8 mouse cellular contexts compared by ENCODE assay signal in genomic region chr8:53511551-53512127, GRCm38 (mm10). TPM values are rescaled to one million over a fixed set of nuclear protein-coding genes. Genes with fewer than 3 reads are reported as not detected.
DNase-seq lines count a peak whose midpoint lies in the region; ATAC-seq and TF ChIP-seq lines count a peak whose summit lies in the region.

Aga (plus strand) TSS chr8:53511727.

- ATAC-seq in G1E (ENCODE audit: extremely low read depth, insufficient number of reproducible peaks, low FRiP score, poor library complexity, severe bottlenecking) = peak; percentile 55
- ATAC-seq in forebrain, embryonic 16.5 days = peak; percentile 98
- peak; percentile 99 for ATAC-seq in lung, embryonic 14.5 days (ENCODE audit: insufficient read depth)

- DNase-seq in G1E (ENCODE audit: low spot score) = peak; percentile 37
- DNase-seq in cerebellum, adult 18-20 months = peak; percentile 75 to 81
- DNase-seq in heart, postnatal 36 days = peak; percentile 82 to 88
- peak; percentile 81 to 84 for DNase-seq in layer of hippocampus, adult 2 months (ENCODE audit: low spot score in 2 of 2)
- DNase-seq in lung, embryonic 14.5 days = peak; percentile 96
- DNase-seq in thymus, adult 2 months = peak; percentile 89

- peak within 1 kb of the TSS; percentile 82 for H3K9ac ChIP-seq in forebrain, embryonic 16.5 days (replicated peaks; ENCODE audit: low read depth, low read length)
- peak within 1 kb of the TSS; percentile 78 for H3K9ac ChIP-seq in lung, embryonic 14.5 days

- no peaks in the 10 kb centered on the region for H3K9me3 ChIP-seq in G1E (replicated peaks)
- no peaks in the 10 kb centered on the region for H3K9me3 ChIP-seq in forebrain, embryonic 16.5 days (ENCODE audit: control insufficient read depth, low read length)
- H3K9me3 ChIP-seq in lung, embryonic 14.5 days (ENCODE audit: low read depth, low read length) = no peaks in the 10 kb centered on the region

- intact Hi-C loops in heart, postnatal 36 days (cut with DNase I) = loop anchor here (10.0 kb wide), 1 partner anchor 563 kb away; the partner anchor contains the start of gene Vegfc

- 2% methylated on average over 24 of the region's 24 CpGs for WGBS in forebrain, embryonic 16.5 days
- under 1% methylated on average over 24 of the region's 24 CpGs for WGBS in lung, embryonic 14.5 days
- 3% methylated on average over 24 of the region's 24 CpGs for WGBS in olfactory bulb, adult 2 months
- WGBS in thymus, adult 2 months = 4% methylated on average over 24 of the region's 24 CpGs

- TF ChIP-seq CTCF in G1E (IDR thresholded peaks at IDR 0.05; ENCODE audit: low read depth, low read length) = no peak
- TF ChIP-seq CTCF in layer of hippocampus, adult 2 months (conservative IDR thresholded peaks at IDR 0.05) = no peak
- no peak for TF ChIP-seq CTCF in lung, embryonic 14.5 days (IDR thresholded peaks at IDR 0.05; ENCODE audit: low read depth)
- TF ChIP-seq CTCF in olfactory bulb, adult 2 months (IDR thresholded peaks at IDR 0.05; ENCODE audit: insufficient read depth, low read depth, low read length) = no peak
- 0 out of 2 replicates have a peak, but pooled peaks have one; percentile 28 for TF ChIP-seq CTCF in thymus, adult 2 months (IDR thresholded peaks at IDR 0.05; ENCODE audit: borderline replicate concordance, control insufficient read depth, extremely low read depth, insufficient read depth, low read length, poor library complexity)

- peaks cover 2% of the 10 kb centered on the region; the same call in 1 of the 2 replicates for H3K4me1 ChIP-seq in G1E (ENCODE audit: insufficient read depth, low read depth, low read length)
- peaks cover 6% of the 10 kb centered on the region for H3K4me1 ChIP-seq in forebrain, embryonic 16.5 days (replicated peaks; ENCODE audit: control insufficient read depth, insufficient read depth, low read length)
- H3K4me1 ChIP-seq in lung, embryonic 14.5 days (ENCODE audit: insufficient read depth) = no peaks in the 10 kb centered on the region
- H3K4me1 ChIP-seq in olfactory bulb, adult 2 months (ENCODE audit: control insufficient read depth, insufficient read depth, low read length) = no peaks in the 10 kb centered on the region
- H3K4me1 ChIP-seq in thymus, adult 2 months (replicated peaks; ENCODE audit: control insufficient read depth, insufficient read depth, low read length) = no peaks in the 10 kb centered on the region

- no peaks in the 10 kb centered on the region for H3K27me3 ChIP-seq in G1E (ENCODE audit: insufficient read depth, low read length)
- no peaks in the 10 kb centered on the region for H3K27me3 ChIP-seq in forebrain, embryonic 16.5 days (replicated peaks; ENCODE audit: control insufficient read depth, insufficient read depth, low read length)
- H3K27me3 ChIP-seq in lung, embryonic 14.5 days (ENCODE audit: insufficient read depth, low read length) = no peaks in the 10 kb centered on the region
- H3K27me3 ChIP-seq in thymus, adult 2 months (ENCODE audit: control insufficient read depth, insufficient read depth, low read length) = no peaks in the 10 kb centered on the region

- peak within 1 kb of the TSS; percentile 73 for H3K4me3 ChIP-seq in G1E (ENCODE audit: low read depth, low read length)
- peak within 1 kb of the TSS; percentile 51 for H3K4me3 ChIP-seq in forebrain, embryonic 16.5 days (replicated peaks; ENCODE audit: low read length)
- peak within 1 kb of the TSS; percentile 78 for H3K4me3 ChIP-seq in layer of hippocampus, adult 2 months
- peak within 1 kb of the TSS; percentile 52 for H3K4me3 ChIP-seq in lung, embryonic 14.5 days (ENCODE audit: low read depth, low read length)
- peak within 1 kb of the TSS; percentile 63 for H3K4me3 ChIP-seq in olfactory bulb, adult 2 months (ENCODE audit: insufficient read depth, low read depth, low read length)
- peak within 1 kb of the TSS; percentile 79 for H3K4me3 ChIP-seq in thymus, adult 2 months (ENCODE audit: control insufficient read depth, insufficient read depth, low read length)

- H3K36me3 ChIP-seq in G1E (replicated peaks) = peaks cover 21% of the 10 kb centered on the region
- H3K36me3 ChIP-seq in forebrain, embryonic 16.5 days (ENCODE audit: control insufficient read depth, insufficient read depth) = no peaks in the 10 kb centered on the region
- peaks cover 16% of the 10 kb centered on the region; the same call in 1 of the 2 replicates for H3K36me3 ChIP-seq in lung, embryonic 14.5 days (ENCODE audit: insufficient read depth)
- peaks cover 3% of the 10 kb centered on the region for H3K36me3 ChIP-seq in thymus, adult 2 months (ENCODE audit: control insufficient read depth, insufficient read depth, low read length)

- peak within 1 kb of the TSS; percentile 76 for H3K4me2 ChIP-seq in forebrain, embryonic 16.5 days (ENCODE audit: low read length)
- peak within 1 kb of the TSS; percentile 58 for H3K4me2 ChIP-seq in lung, embryonic 14.5 days

- no peak within 1 kb of the TSS; the same call in 1 of the 2 replicates for H3K27ac ChIP-seq in forebrain, embryonic 16.5 days (ENCODE audit: low read length)
- peak within 1 kb of the TSS; percentile 89 for H3K27ac ChIP-seq in layer of hippocampus, adult 2 months
- no peak within 1 kb of the TSS for H3K27ac ChIP-seq in lung, embryonic 14.5 days (ENCODE audit: low read depth)
- H3K27ac ChIP-seq in olfactory bulb, adult 2 months (ENCODE audit: insufficient read depth, low read depth, low read length) = peak within 1 kb of the TSS; percentile 2; the same call in 1 of the 2 replicates
- peak within 1 kb of the TSS; percentile 58; the same call in 1 of the 2 replicates for H3K27ac ChIP-seq in thymus, adult 2 months (ENCODE audit: control insufficient read depth, insufficient read depth, low read length)

- no peak; the same call in 1 of the 2 replicates for TF ChIP-seq POLR2A in olfactory bulb, adult 2 months (IDR thresholded peaks at IDR 0.05; ENCODE audit: insufficient read depth, low read depth, low read length)
- peak; percentile 79 for TF ChIP-seq POLR2A in thymus, adult 2 months (IDR thresholded peaks at IDR 0.05; ENCODE audit: control insufficient read depth, extremely low read depth, insufficient read depth, low read length, poor library complexity)

RNA-seq across cellular contexts. Expression of gene Aga, which starts in this region (rescaled TPM):
- total RNA-seq in G1E (2014; fragmentation: Nextera tagmentation) (4.9 and 10.3 TPM in 2 replicates), G1E (2017) (12.9 and 13.2 TPM in 2 replicates)
- 0.58 and 1.1 TPM in 2 replicates for polyA plus RNA-seq in G1E (2012)
- polyA plus RNA-seq in forebrain, embryonic 16.5 days (2015; fragmentation: Nextera tagmentation; extraction: Ambion mirVana) = 9.8 and 12.1 TPM in 2 replicates
- 10 to 100 TPM; 20.5 to 22.5 TPM for total RNA-seq in heart, postnatal 36 days (2021)
- 1 to 10 TPM; 6.0 to 7.0 TPM for total RNA-seq in layer of hippocampus, adult 2 months (2021)
- 24.9 and 27.5 TPM in 2 replicates for polyA plus RNA-seq in lung, embryonic 14.5 days (2014; fragmentation: Nextera tagmentation; extraction: Ambion mirVana)
- polyA plus RNA-seq in olfactory bulb, adult 2 months (2012; ENCODE audit: insufficient read depth, insufficient read length, low replicate concordance, missing spikeins) = not detected in 2 replicates
- 4.1 and 5.6 TPM in 2 replicates for polyA plus RNA-seq in thymus, adult 2 months (2012; rRNA removed)

Comparison
In these comparisons a context has a peak if more than half of its experiments do, and no peak if none do; other contexts are left out.
1. DNase-seq: peak in every context shown above with its lines; median percentile 96 in lung, embryonic 14.5 days; 89 in thymus, adult 2 months; 85 in heart, postnatal 36 days; 82 in layer of hippocampus, adult 2 months; 78 in cerebellum, adult 18-20 months; 37 in G1E.
2. H3K27ac ChIP-seq: peak in layer of hippocampus, adult 2 months (single experiment), olfactory bulb, adult 2 months (single experiment) and thymus, adult 2 months (single experiment); none in forebrain, embryonic 16.5 days (single experiment) and lung, embryonic 14.5 days (single experiment).
3. Peak in every context shown above with its lines, with median percentiles within 50 percentile points of each other: ATAC-seq and H3K4me3 ChIP-seq.